Mouse (Mus musculus) right cerebral cortex, postnatal 25 days (tissue): ENCODE measurements around the gene Btbd2.

ENCODE experiments used
- DNase-seq: peaks from one replicate; pipeline ENCODE4 v3.0.0; 2022

Gene Btbd2

DNA sequence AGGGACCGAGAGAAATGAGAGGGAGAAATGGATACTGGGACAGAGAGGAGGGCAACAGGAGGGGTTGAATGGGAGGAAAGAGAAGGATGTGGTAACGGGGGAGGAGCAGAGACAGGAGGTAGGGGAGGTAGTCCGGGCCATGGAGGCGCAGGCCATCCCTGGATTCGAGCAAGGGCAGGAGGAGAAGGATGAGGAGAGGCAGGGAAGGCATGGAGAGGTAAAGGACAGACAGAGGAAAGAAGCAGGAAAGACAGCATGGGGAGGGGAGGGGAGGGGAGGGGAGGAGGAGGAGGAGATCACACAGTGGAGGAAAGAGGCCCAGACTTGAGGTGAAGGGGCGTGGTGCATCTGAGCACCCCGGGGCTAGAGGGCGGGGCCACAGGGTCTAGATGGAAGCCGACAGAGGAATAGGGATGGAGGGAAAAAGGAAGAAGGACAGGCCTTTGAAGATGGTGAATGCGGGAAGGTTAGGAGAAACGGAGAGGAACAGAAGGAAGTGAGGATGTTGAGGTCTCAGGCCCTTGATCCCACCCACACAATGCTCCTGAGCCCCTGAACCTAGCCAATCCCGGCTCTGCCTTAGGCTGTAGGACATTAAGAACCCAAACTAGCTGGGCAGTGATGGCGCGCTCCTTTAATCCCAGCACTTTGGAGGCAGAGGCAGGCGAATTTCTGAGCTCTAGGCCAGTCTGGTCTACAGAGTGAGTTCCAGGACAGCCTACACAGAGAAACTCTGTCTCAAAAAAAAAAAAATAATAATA is at the start of gene Btbd2:
Gene Btbd2, minus strand, starts transcription at position 209 of the 761 bp plus-strand sequence.
- DNase-seq = no peak

DNA sequence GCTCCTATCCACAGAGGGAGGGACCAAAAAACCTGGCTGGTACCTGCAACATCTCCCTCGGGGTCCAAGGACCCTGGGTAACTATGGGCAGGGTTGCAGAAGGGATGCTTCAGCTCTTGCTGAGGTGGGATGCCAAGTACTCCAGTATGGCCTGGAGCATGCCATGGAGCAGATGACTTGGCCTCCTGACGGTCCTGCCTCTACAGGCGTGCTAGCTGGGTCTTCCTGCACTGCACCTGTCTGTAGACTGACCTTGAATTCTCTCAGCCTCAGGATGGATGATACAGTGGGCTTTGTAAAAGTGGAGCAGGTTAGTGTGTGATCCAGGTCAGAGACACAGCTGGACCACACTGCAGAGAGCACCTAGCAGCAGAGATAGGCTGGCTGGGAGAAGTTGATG is 48.6 kb upstream of the Btbd2 start:
- DNase-seq = no peak

- no peak for DNase-seq
Measured at GRCm38 (mm10) chr10:80705033-80705432, 48.2 kb upstream of the Btbd2 start.

DNA sequence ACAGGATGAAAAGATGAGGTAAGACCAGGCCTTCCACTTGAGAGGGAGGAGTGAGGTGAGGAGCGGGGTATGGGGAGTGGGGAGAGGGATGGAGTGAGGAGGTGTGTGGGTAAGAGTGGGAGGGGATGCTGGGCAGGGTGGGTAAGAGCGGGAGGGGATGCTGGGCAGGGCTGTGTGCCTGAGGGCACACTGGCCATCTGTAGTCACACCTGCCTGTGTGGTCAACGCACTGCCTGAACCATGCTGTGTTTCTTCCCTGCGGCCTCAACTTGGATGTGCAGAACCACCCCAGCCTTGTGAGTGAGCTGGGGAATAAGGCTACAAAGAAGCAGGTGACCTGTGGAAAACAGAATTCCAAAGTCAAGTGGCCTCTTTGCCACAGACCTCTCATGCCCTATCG is 47.5 kb upstream of the Btbd2 start:
- no peak for DNase-seq

GRCm38 (mm10) chr10:80703643-80704042 is 46.8 kb upstream of the Btbd2 start:
- DNase-seq = no peak

DNA sequence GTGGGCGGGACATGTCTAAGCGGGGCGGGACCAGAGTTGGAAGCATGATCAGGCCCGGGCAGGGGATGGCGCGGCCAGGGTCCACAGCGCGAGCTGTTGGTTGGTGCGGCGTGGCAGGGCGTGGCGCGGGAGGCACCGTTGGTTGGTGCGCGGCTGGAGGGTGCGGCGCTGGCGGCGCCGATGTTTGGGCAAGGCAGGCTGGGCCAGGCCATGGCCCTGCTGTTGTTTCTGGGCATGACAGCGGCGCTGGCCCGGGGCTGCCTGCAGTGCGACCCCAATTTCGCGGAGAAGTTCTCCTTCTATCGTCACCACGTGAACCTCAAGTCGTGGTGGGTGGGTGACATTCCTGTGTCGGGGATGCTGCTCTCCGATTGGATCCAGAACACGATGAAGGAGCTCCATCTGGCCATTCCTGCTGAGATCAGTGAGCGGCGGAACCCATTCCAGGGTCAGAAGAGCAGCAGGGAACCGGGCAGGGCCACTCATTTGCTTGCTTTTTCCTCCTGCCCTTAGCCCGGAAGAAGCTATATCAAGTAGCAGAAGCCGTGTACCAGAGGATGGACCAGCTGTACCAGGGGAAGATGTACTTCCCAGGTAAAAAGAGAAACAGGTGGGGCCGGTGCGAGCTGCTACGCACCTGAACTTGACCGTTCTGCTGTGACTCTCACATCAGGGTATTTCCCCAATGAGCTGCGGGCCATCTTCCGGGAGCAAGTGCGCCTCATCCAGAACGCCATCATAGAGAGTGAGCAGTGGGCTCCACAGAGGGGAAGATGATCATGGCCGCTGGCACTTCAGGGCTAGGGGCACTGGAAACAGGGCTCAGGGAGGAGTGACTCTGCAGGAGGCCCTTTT is 45.9 kb upstream of the Btbd2 start:
- DNase-seq = peak; percentile 93

GRCm38 (mm10) chr10:80701721-80702535 is 45.1 kb upstream of the Btbd2 start, which contains the start of the genes Mob3a and Izumo4:
Mob3a (minus strand) TSS chr10:80701977.
Izumo4 (plus strand) TSS chr10:80702184.
- DNase-seq = peak; percentile 99

- DNase-seq = no peak
Measured at GRCm38 (mm10) chr10:80700732-80701131, 43.9 kb upstream of the Btbd2 start.

DNA sequence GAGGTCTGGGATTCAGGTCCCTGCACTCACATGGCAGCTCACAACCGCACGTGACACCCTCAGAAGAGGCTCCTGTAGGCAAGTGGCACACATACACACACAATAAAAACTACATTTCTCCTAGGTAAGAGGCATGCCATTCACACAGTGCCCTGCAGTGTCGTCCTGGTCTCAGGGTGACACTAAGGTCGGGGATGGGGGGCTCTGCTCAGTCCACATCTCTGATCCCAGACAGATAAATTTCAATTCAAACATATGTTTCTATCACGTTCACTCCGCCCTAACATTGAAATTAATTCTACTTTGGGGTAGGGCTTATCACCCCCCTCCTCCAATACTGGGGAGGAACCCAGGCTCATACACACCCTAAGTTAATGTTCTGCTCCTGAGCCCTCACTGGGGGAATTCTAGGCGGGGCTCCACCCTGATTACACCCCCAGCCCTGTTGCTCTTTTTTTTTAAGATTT is 43.2 kb upstream of the Btbd2 start:
- DNase-seq = no peak

- DNase-seq = no peak
Measured at GRCm38 (mm10) chr10:80698605-80699004, 41.7 kb upstream of the Btbd2 start.

GRCm38 (mm10) chr10:80697812-80698211 is 40.9 kb upstream of the Btbd2 start:
- DNase-seq = no peak

DNA sequence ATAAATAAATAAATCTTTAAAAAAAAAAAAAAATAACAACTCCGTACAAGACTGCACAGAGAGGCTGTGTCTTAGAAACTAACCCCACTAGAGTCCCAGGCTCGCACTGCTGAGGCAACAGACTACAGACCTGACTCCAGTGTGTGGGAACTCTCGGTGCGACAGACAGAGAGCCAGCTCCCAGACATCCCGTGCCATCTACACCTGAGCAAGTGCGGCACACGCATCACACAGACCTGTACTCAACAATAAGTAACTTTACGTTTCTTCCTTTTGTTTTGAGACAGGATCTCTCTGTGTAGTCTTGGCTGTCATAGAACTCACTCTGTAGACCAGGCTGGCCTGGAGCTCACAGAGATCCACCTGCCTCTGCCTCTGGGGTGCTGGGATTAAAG is 40.5 kb upstream of the Btbd2 start:
- DNase-seq = no peak

DNA sequence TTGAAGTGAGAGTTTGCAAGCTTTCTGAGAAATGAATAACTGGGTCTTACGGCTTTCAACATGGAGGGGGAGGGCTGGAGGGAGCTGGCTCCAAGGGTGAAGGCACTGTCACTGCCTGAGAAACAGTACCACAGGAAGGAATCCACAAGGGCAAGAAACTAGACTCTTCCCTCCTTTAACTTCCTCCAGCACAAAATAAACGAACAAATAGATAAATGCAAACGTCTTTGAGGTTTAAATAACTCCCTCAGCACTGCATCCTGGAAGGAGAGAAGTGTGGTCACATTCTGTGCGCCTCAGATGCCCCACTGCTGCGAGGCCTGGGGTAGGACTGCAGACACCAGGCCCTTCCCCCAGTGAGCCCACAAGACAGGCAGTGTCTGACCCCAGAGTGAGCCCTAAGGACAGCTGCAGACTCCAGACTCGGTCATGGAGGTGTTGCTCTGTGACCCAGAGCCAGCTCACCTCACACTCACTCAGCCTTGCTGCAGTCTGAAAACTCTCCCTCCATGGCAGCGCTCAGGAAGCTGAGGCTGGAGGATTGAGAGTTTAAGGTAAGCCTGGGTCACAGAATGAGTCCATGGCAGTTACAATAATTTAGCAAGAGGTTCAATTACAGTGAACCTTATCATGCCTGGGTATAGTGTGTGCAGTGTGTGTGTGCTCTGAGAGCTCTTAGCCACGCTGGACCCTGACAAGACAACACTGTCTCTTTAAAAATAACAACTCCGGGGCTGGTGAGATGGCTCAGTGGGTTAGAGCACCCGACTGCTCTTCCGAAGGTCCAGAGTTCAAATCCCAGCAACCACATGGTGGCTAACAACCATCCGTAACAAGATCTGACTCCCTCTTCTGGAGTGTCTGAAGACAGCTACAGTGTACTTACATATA is 39.9 kb upstream of the Btbd2 start:
- DNase-seq = no peak

DNA sequence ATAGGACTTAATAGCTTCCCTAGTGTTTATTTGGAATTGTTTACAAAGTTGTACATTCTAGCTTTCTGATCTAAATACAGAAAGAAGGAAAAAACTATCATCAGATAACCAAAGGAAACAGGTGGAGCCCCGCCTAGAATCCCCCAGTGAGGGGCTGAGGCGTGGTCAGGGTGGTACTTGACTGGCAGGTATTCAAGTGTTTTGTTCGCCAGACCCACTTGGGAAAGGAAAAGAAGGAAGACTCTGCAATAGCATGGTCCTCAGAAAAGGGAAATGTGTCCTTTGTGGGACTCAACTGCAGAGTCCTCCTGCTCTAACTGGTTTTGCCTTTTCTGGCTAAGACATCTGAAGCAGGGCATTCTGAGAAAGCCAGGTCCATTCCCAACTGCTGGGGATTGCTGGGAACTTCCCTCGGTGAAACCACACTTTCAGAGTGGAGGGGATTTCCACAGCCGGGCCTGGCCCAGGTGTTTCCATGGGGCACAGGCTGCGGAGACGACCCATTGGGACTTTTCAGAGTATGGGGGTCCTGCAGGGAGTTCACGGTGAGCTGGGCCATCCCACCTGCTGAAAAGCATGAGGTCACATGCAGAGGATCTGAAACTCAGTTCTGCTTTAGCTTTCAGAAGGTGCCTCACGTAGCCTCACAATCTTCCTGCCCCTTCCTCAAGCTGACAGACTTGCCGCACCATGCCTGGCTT is 39.1 kb upstream of the Btbd2 start:
- DNase-seq = no peak

GRCm38 (mm10) chr10:80695186-80695585 is 38.3 kb upstream of the Btbd2 start:
- no peak for DNase-seq

DNA sequence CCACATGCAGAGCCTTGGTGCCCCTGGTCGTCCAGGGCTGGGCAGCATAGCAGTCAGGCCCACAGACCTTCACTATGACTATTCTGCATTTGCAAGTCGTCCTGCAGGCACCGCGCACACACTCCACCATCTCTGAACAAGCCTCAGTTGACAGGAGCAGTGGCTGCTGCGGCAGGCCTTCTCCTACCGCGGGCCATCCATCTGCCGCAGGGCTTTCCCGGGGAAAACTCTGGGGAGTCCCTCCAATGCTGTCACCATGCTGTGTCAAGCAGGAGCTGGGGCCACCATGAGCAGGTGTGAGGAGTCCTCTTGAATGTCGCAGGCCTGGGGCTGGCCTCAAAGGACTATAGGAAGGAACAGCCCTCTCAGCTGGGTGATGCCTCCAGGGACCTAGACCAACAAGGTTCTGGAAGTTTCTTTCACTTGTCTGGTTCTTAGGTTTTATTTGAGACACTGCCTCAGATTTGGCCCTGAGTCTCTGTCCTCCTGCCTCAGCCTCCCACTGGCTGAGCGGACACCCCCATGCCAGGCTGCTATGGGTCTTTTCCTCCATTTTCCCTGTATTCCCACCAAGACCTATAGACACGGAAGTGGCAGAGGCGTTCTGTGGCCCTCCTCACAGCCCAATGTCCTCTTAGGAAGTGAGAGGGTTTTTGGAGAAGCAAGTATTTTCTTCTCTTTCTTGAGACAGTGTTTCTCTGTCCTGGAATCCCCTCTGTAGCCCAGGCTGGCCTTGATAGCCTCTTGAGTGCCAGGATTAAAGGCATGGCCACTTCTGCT is 37.5 kb upstream of the Btbd2 start:
- no peak for DNase-seq

DNA sequence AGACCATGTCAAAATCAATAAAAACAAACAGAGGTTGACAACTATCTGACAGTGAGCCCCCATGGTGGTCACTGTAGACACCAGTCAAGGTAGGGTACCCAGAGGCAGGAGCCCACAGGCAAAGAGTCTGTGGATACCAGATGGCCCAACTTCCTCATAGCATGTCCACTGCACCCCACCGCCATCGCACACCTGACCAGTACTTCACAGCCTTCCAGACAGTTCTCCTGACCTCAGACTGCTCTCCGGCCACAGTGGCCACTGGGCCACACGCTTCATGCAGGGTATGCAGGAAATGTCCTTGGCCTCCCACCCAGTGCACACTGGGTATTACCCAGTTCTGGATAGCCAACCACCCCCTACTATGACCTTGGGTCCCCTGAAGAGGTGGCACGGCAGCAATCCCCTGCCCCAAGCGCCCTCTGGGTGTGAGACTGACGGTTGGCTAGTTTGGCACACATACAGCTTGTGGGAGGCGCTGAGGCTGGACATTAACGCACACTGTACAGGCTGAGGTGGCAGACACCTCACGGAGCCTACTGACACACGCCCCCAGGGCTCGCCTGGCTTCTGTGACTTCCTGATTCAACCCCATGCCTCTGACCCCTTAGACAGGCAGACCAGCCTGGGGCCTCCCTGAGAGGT is 36.7 kb upstream of the Btbd2 start:
- DNase-seq = no peak

GRCm38 (mm10) chr10:80692249-80693165 is 35.6 kb upstream of the Btbd2 start:
- no peak for DNase-seq

GRCm38 (mm10) chr10:80687850-80688249 is 31.0 kb upstream of the Btbd2 start:
- no peak for DNase-seq
